Comparison of ENCODE assay signal across 9 mouse cellular contexts in the genomic region with DNA sequence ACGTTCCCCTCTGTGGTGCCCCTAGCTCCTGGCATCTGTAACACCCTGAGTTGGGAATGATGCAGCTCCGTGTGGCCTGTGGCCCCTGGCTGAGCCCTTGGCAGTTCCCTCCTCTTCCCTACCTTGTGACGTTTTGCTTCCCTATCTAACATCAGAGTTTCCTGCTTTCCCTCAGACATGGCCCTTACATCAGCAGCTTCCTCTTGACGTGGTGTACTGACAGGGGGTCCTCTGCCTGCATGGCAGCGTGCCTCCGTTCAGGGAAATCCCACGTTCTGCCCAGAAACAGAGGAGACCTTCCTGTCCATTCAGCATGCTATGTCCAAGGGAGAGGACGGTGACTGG.
DNase-seq lines count a peak whose midpoint lies in the region; ATAC-seq and TF ChIP-seq lines count a peak whose summit lies in the region.
"Had no signal": no experiment of that assay in that cellular context is flagged by ENCODE, and none has a peak within 500 bp of the region (broad histone marks: within the 10 kb centered on the region; RNA-seq: fewer than 3 reads in every experiment).

No protein-coding gene starts in this region.

- no peak overlapping the region for H3K4me2 ChIP-seq in limb, embryonic 13.5 days (replicated peaks)
- no peak overlapping the region for H3K4me2 ChIP-seq in hindbrain, embryonic 14.5 days (replicated peaks)

- no peak for TF ChIP-seq CTCF in heart, adult 2 months (IDR thresholded peaks at IDR 0.05)
- no peak for TF ChIP-seq CTCF in spleen, adult 2 months (IDR thresholded peaks at IDR 0.05; ENCODE audit: extremely low read depth, insufficient read depth, insufficient read length, insufficient replicate concordance)

- intact Hi-C loops in heart, adult 2 months (cut with DNase I), result loop anchor here (5.0 kb wide), 1 partner anchor 41 kb away; no protein-coding TSS in a partner anchor
- intact Hi-C loops in heart, postnatal 25 days (cut with DNase I), result loop anchor here (5.0 kb wide), 1 partner anchor 46 kb away; no protein-coding TSS in a partner anchor

- no peaks in the 10 kb centered on the region for H3K36me3 ChIP-seq in heart, adult 2 months (ENCODE audit: control insufficient read depth, insufficient read depth, low read length)
- H3K36me3 ChIP-seq in spleen, adult 2 months (ENCODE audit: control insufficient read depth, insufficient read depth, low read length), result peaks cover 3% of the 10 kb centered on the region
- no peaks in the 10 kb centered on the region for H3K36me3 ChIP-seq in limb, embryonic 13.5 days
- H3K36me3 ChIP-seq in hindbrain, embryonic 14.5 days (replicated peaks; ENCODE audit: control insufficient read depth, insufficient read depth), result no peaks in the 10 kb centered on the region

- no peak overlapping the region for H3K9ac ChIP-seq in heart, adult 2 months (ENCODE audit: low read depth, low read length)
- H3K9ac ChIP-seq in limb, embryonic 13.5 days, result no peak overlapping the region
- H3K9ac ChIP-seq in hindbrain, embryonic 14.5 days, result no peak overlapping the region
- H3K9ac ChIP-seq: liver, embryonic 15.5 days had no signal

- no peak for TF ChIP-seq POLR2A in heart, adult 2 months (IDR thresholded peaks at IDR 0.05; ENCODE audit: insufficient read depth, low read depth, low read length)
- TF ChIP-seq POLR2A in spleen, adult 2 months (IDR thresholded peaks at IDR 0.05; ENCODE audit: low read depth, low read length), result no peak

- H3K4me3 ChIP-seq in heart, adult 2 months, result no peak overlapping the region
- no peak overlapping the region for H3K4me3 ChIP-seq in spleen, adult 2 months (ENCODE audit: extremely low read depth, insufficient read depth, insufficient read length)
- H3K4me3 ChIP-seq in limb, embryonic 13.5 days, result no peak overlapping the region
- H3K4me3 ChIP-seq in hindbrain, embryonic 14.5 days (replicated peaks; ENCODE audit: low read length), result no peak overlapping the region
- H3K4me3 ChIP-seq: liver, embryonic 15.5 days had no signal

- peak in 1 of 2 experiments; percentile 42 for DNase-seq in heart, adult 2 months
- no peak for DNase-seq in heart, postnatal 25 days (ENCODE audit: low spot score)
- no peak for DNase-seq in spleen, adult 2 months (ENCODE audit: low read depth in 1 of 2, low spot score in 2 of 2)
- DNase-seq in spleen, postnatal 4 days (ENCODE audit: low spot score in 2 of 2), result no peak
- DNase-seq in cerebellum, postnatal 36 days, result no peak
- no peak for DNase-seq in thymus, postnatal 4 days
- DNase-seq in hindbrain, embryonic 14.5 days (ENCODE audit: low spot score), result no peak

- H3K27ac ChIP-seq in heart, adult 2 months, result peak overlapping the region; percentile 76
- 0 out of 2 replicates have a peak overlapping the region, but pooled peaks have one; percentile 2 for H3K27ac ChIP-seq in spleen, adult 2 months (ENCODE audit: insufficient read depth, low read length)
- H3K27ac ChIP-seq in limb, embryonic 13.5 days, result 0 out of 2 replicates have a peak overlapping the region, but pooled peaks have one; percentile 3
- no peak overlapping the region for H3K27ac ChIP-seq in hindbrain, embryonic 14.5 days
- H3K27ac ChIP-seq: liver, embryonic 15.5 days had no signal

- H3K27me3 ChIP-seq in heart, adult 2 months (ENCODE audit: control insufficient read depth, insufficient read depth, low read length), result no peaks in the 10 kb centered on the region
- H3K27me3 ChIP-seq in spleen, adult 2 months (ENCODE audit: control insufficient read depth, insufficient read depth, low read length), result no peaks in the 10 kb centered on the region
- no peaks in the 10 kb centered on the region for H3K27me3 ChIP-seq in limb, embryonic 13.5 days
- no peaks in the 10 kb centered on the region for H3K27me3 ChIP-seq in hindbrain, embryonic 14.5 days (ENCODE audit: control insufficient read depth, insufficient read depth, low read length)
- H3K27me3 ChIP-seq: liver, embryonic 15.5 days had no signal

- H3K79me2 ChIP-seq in heart, adult 2 months (replicated peaks; ENCODE audit: control insufficient read depth, insufficient read depth, low read length), result no peaks in the 10 kb centered on the region

- ATAC-seq in limb, embryonic 13.5 days (ENCODE audit: low FRiP score, low read depth), result no peak
- no peak for ATAC-seq in hindbrain, embryonic 14.5 days (ENCODE audit: low FRiP score)

- no peak for TF ChIP-seq EP300 in heart, adult 2 months (IDR thresholded peaks at IDR 0.05; ENCODE audit: insufficient read depth, low read depth, low read length)

- H3K9me3 ChIP-seq in limb, embryonic 13.5 days, result no peaks in the 10 kb centered on the region
- H3K9me3 ChIP-seq in hindbrain, embryonic 14.5 days (ENCODE audit: control insufficient read depth, low read length), result no peaks in the 10 kb centered on the region
- H3K9me3 ChIP-seq: liver, embryonic 15.5 days had no signal

- peaks cover 22% of the 10 kb centered on the region for H3K4me1 ChIP-seq in heart, adult 2 months (ENCODE audit: control insufficient read depth, insufficient read depth, low read length)
- no peaks in the 10 kb centered on the region for H3K4me1 ChIP-seq in spleen, adult 2 months (ENCODE audit: control insufficient read depth, insufficient read depth, insufficient read length)
- H3K4me1 ChIP-seq in limb, embryonic 13.5 days, result peaks cover 19% of the 10 kb centered on the region
- peaks cover 23% of the 10 kb centered on the region; the same call in 1 of the 2 replicates for H3K4me1 ChIP-seq in hindbrain, embryonic 14.5 days (replicated peaks; ENCODE audit: control insufficient read depth, insufficient read depth, low read length)

- whole genome bisulfite sequencing in heart, adult 2 months, result 41% methylated on average over 8 of the region's 8 CpGs
- 77% methylated on average over 8 of the region's 8 CpGs for WGBS in spleen, adult 2 months
- 79% methylated on average over 8 of the region's 8 CpGs for WGBS in limb, embryonic 13.5 days
- WGBS in hindbrain, embryonic 14.5 days, result 78% methylated on average over 8 of the region's 8 CpGs
